Mouse (Mus musculus): Measurements from ENCODE around the gene 1110059G10Rik. TPM values are rescaled to one million over a fixed set of nuclear protein-coding genes. Genes with fewer than 3 reads are reported as not detected.

The 1110059G10Rik gene
- polyA plus RNA-seq, 1 experiment from 2014 or later, result 27.6 TPM

Other genes with a start within 250 kb of the 1110059G10Rik start
- gene Topaz1, start 203.7 kb downstream of the 1110059G10Rik start, polyA plus RNA-seq (2015; fragmentation: Nextera tagmentation; extraction: Ambion mirVana), result not detected in 2 replicates
- 5.5 and 5.6 TPM in 2 replicates for gene Tcaim, start 145.5 kb downstream of the 1110059G10Rik start, polyA plus RNA-seq (2015; fragmentation: Nextera tagmentation; extraction: Ambion mirVana)
- 0.23 TPM in 1 of 2 replicates, not detected in the other for gene Gm35549, start 107.0 kb downstream of the 1110059G10Rik start, polyA plus RNA-seq (2015; fragmentation: Nextera tagmentation; extraction: Ambion mirVana)
- gene Zfp445, start 85.0 kb downstream of the 1110059G10Rik start, polyA plus RNA-seq (2015; fragmentation: Nextera tagmentation; extraction: Ambion mirVana), result 41.3 and 41.5 TPM in 2 replicates
- 3.7 and 4.3 TPM in 2 replicates for gene Zkscan7, start 65.3 kb downstream of the 1110059G10Rik start, polyA plus RNA-seq (2015; fragmentation: Nextera tagmentation; extraction: Ambion mirVana)
- gene Zfp105, start 27.9 kb downstream of the 1110059G10Rik start, polyA plus RNA-seq (2015; fragmentation: Nextera tagmentation; extraction: Ambion mirVana), result 8.9 and 10.0 TPM in 2 replicates
- 29.7 and 34.4 TPM in 2 replicates for gene Kif15, start within 50 bp of the 1110059G10Rik start, polyA plus RNA-seq (2015; fragmentation: Nextera tagmentation; extraction: Ambion mirVana)
- gene Tmem42, start 70.3 kb upstream of the 1110059G10Rik start, polyA plus RNA-seq (2015; fragmentation: Nextera tagmentation; extraction: Ambion mirVana), result 19.9 and 20.2 TPM in 2 replicates
- gene Tgm4, start 83.7 kb upstream of the 1110059G10Rik start, polyA plus RNA-seq (2015; fragmentation: Nextera tagmentation; extraction: Ambion mirVana), result 0.37 and 0.42 TPM in 2 replicates
- 75.8 and 76.9 TPM in 2 replicates for gene Zdhhc3, start 162.2 kb upstream of the 1110059G10Rik start, polyA plus RNA-seq (2015; fragmentation: Nextera tagmentation; extraction: Ambion mirVana)
- 130 and 146 TPM in 2 replicates for gene Exosc7, start 162.2 kb upstream of the 1110059G10Rik start, polyA plus RNA-seq (2015; fragmentation: Nextera tagmentation; extraction: Ambion mirVana)
- 0.27 and 0.42 TPM in 2 replicates for gene Clec3b, start 199.9 kb upstream of the 1110059G10Rik start, polyA plus RNA-seq (2015; fragmentation: Nextera tagmentation; extraction: Ambion mirVana)

Data from intestine, embryonic 16.5 days (tissue).